Mouse (Mus musculus): ENCODE data around the gene Gm17019.
"Not testable (repeated sequence)": the region's sequence is repeated elsewhere in the genome, so short reads cannot be mapped to it uniquely, and the experiment has no call there.

DNA sequence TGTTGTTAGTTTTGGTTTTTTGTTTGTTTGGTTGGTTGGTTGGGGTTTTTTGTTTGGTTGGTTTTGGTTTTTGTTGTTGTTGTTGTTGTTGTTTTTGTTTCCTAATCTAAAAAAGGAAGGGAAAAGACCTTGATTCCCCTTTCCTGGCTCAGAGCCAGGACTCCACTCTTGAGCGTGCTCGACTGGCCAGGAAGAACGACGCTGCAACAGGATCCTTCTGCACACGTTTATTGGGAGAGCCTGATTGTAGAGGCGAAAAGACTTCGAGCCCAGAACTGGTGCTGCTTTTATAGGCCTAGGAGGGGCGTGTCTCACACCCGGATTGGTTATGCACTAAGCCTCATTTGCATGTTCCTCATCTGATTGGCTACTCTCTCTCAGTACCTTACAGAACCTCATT lies 34.7 kb downstream of the Gm17019 start:
- TF ChIP-seq GATA1 (IDR thresholded peaks at IDR 0.05; ENCODE audit: borderline replicate concordance, low read length); FLI1 (IDR thresholded peaks at IDR 0.05; ENCODE audit: low read length): not testable (repeated sequence)

Measured in megakaryocyte, embryonic 14.5 days (primary cell).